Comparison of ENCODE assay signal across 9 mouse cellular contexts in the genomic region with DNA sequence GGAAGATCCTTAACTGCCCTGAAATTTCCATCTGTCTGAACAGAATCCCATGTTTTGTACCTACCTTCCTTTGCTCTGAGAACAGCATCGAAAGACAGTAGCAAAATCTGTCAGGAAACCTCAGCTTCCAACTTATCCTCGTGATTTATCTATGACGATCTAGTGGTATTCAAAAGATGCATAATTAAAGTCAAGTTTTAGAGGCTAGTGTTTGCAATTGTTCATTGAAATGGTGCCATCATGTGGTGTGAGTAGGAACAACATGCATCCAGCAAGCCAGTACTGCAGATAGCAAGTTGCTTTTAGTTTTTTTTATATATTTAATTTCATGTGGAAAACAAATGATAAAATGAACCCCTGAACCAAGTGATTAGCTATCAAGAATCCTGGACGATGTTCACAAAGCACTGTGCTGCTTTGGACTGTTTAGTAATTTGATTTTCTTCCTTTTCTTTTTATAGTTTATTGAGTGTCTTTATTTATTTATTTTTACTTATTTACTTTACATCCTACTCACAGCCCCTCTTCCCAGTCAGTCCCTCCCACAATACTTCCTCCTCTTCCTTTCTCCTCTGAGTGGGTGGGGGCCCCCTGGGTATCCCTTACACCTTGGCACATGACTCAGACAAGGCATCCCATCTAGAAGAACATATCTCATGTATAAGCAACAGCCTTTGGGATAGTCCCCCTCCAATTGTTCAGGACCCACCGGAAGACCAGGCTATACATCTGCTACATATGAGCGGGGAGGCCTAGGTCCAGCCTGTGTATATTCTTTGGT. TPM values are rescaled to one million over a fixed set of nuclear protein-coding genes. Genes with fewer than 3 reads are reported as not detected.
A peak's percentile ranks its signal among the peaks of the same experiment; 100 is the strongest.
DNase-seq lines count a peak whose midpoint lies in the region; ATAC-seq lines count a peak whose summit lies in the region.
"Had no signal": no experiment of that assay in that cellular context is flagged by ENCODE, and none has a peak within 500 bp of the region (broad histone marks: within the 10 kb centered on the region; RNA-seq: fewer than 3 reads in every experiment).

No protein-coding gene starts in this region.

- no peaks in the 10 kb centered on the region; the same call in 1 of the 2 replicates for H3K27me3 ChIP-seq in forebrain, embryonic 13.5 days
- no peaks in the 10 kb centered on the region for H3K27me3 ChIP-seq in intestine, embryonic 15.5 days (replicated peaks)
- no peaks in the 10 kb centered on the region for H3K27me3 ChIP-seq in midbrain, embryonic 14.5 days (ENCODE audit: control insufficient read depth, insufficient read depth, low read length)
- H3K27me3 ChIP-seq: embryonic facial prominence, embryonic 12.5 days had no signal

- 48% methylated on average over 6 of the region's 6 CpGs for WGBS in forebrain, embryonic 13.5 days
- 49% methylated on average over 6 of the region's 6 CpGs for WGBS in intestine, embryonic 15.5 days
- WGBS in midbrain, embryonic 14.5 days = 44% methylated on average over 6 of the region's 6 CpGs

- no peaks in the 10 kb centered on the region for H3K4me1 ChIP-seq in forebrain, embryonic 13.5 days
- no peaks in the 10 kb centered on the region for H3K4me1 ChIP-seq in intestine, embryonic 15.5 days (replicated peaks)
- H3K4me1 ChIP-seq in midbrain, embryonic 14.5 days (ENCODE audit: control insufficient read depth, insufficient read depth, low read length) = no peaks in the 10 kb centered on the region
- H3K4me1 ChIP-seq: embryonic facial prominence, embryonic 12.5 days had no signal

- peak; percentile 81 for ATAC-seq in forebrain, embryonic 13.5 days
- peak; percentile 58 for ATAC-seq in intestine, embryonic 15.5 days
- ATAC-seq in midbrain, embryonic 14.5 days (ENCODE audit: low FRiP score, low TSS enrichment) = peak; percentile 44; the same call in 1 of the 2 replicates

- H3K36me3 ChIP-seq in forebrain, embryonic 13.5 days (ENCODE audit: poor library complexity, severe bottlenecking) = no peaks in the 10 kb centered on the region
- H3K36me3 ChIP-seq in intestine, embryonic 15.5 days = no peaks in the 10 kb centered on the region
- H3K36me3 ChIP-seq in midbrain, embryonic 14.5 days (ENCODE audit: control insufficient read depth, insufficient read depth, low read length) = no peaks in the 10 kb centered on the region
- H3K36me3 ChIP-seq: embryonic facial prominence, embryonic 12.5 days had no signal

- DNase-seq in ovary, postnatal 10 days (ENCODE audit: low spot score) = peak; percentile 9
- no peak for DNase-seq in ovary, adult 18-20 months (ENCODE audit: low spot score)
- DNase-seq in brain, embryonic 18.5 days (ENCODE audit: low read depth, low spot score) = peak; percentile 46
- DNase-seq in left cerebral cortex, adult 18-20 months (ENCODE audit: low spot score in 2 of 2) = peak; percentile 67 to 82
- peak; percentile 82 for DNase-seq in midbrain, embryonic 14.5 days
- peak; percentile 49 for DNase-seq in thymus, postnatal 14 days

- H3K27ac ChIP-seq in forebrain, embryonic 13.5 days = no peak overlapping the region
- no peak overlapping the region for H3K27ac ChIP-seq in intestine, embryonic 15.5 days
- no peak overlapping the region for H3K27ac ChIP-seq in midbrain, embryonic 14.5 days (replicated peaks; ENCODE audit: low read depth, low read length)
- H3K27ac ChIP-seq: embryonic facial prominence, embryonic 12.5 days had no signal

- H3K9me3 ChIP-seq in forebrain, embryonic 13.5 days (replicated peaks) = no peaks in the 10 kb centered on the region
- no peaks in the 10 kb centered on the region for H3K9me3 ChIP-seq in intestine, embryonic 15.5 days
- no peaks in the 10 kb centered on the region for H3K9me3 ChIP-seq in midbrain, embryonic 14.5 days (ENCODE audit: control insufficient read depth, low read length)
- H3K9me3 ChIP-seq: embryonic facial prominence, embryonic 12.5 days had no signal

- no peak overlapping the region for H3K9ac ChIP-seq in forebrain, embryonic 13.5 days
- no peak overlapping the region for H3K9ac ChIP-seq in intestine, embryonic 15.5 days
- H3K9ac ChIP-seq in midbrain, embryonic 14.5 days (replicated peaks; ENCODE audit: low read length) = no peak overlapping the region
- H3K9ac ChIP-seq: embryonic facial prominence, embryonic 12.5 days had no signal

- H3K4me3 ChIP-seq in forebrain, embryonic 13.5 days = no peak overlapping the region
- no peak overlapping the region for H3K4me3 ChIP-seq in intestine, embryonic 15.5 days (replicated peaks)
- no peak overlapping the region for H3K4me3 ChIP-seq in midbrain, embryonic 14.5 days (replicated peaks; ENCODE audit: low read depth, low read length)
- H3K4me3 ChIP-seq: embryonic facial prominence, embryonic 12.5 days had no signal

- H3K4me2 ChIP-seq in forebrain, embryonic 13.5 days = no peak overlapping the region
- no peak overlapping the region for H3K4me2 ChIP-seq in intestine, embryonic 15.5 days (replicated peaks)
- no peak overlapping the region for H3K4me2 ChIP-seq in midbrain, embryonic 14.5 days (ENCODE audit: low read length)
- H3K4me2 ChIP-seq: embryonic facial prominence, embryonic 12.5 days had no signal

RNA-seq across cellular contexts. Expression of a gene that starts 24.6 kb away (rescaled TPM):
- 99.4 and 100 TPM in 2 replicates for polyA plus RNA-seq in forebrain, embryonic 13.5 days (2015; fragmentation: Nextera tagmentation; extraction: Ambion mirVana)
- 104 TPM in 2 replicates for polyA plus RNA-seq in intestine, embryonic 15.5 days (2015; fragmentation: Nextera tagmentation; extraction: Ambion mirVana)
- 10 to 100 TPM; 69.4 to 72.0 TPM for total RNA-seq in left cerebral cortex, adult 18-20 months (2021)
- 119 and 123 TPM in 2 replicates for polyA plus RNA-seq in midbrain, embryonic 14.5 days (2014; fragmentation: Nextera tagmentation; extraction: Ambion mirVana)
